28 mouse cellular contexts compared by ENCODE assay signal in genomic region chr6:37751701-37752100, GRCm38 (mm10).
"Had no signal": no experiment of that assay in that cellular context is flagged by ENCODE, and none has a peak within 500 bp of the region (broad histone marks: within the 10 kb centered on the region; RNA-seq: fewer than 3 reads in every experiment).

No protein-coding gene starts in this region.

- H3K27ac ChIP-seq: left cerebral cortex, adult 2 months; limb, embryonic 10.5 days; limb, embryonic 12.5 days; limb, embryonic 13.5 days; limb, embryonic 15.5 days; liver, embryonic 12.5 days; liver, embryonic 13.5 days; liver, embryonic 14.5 days; liver, embryonic 15.5 days; lung, embryonic 15.5 days; macrophage; midbrain, embryonic 10.5 days; midbrain, embryonic 12.5 days; midbrain, embryonic 13.5 days; midbrain, embryonic 15.5 days; neural tube, embryonic 12.5 days had no signal

- H3K9ac ChIP-seq: limb, embryonic 12.5 days; limb, embryonic 13.5 days; limb, embryonic 15.5 days; liver, embryonic 12.5 days; liver, embryonic 13.5 days; liver, embryonic 14.5 days; liver, embryonic 15.5 days; liver, postnatal 0 days; lung, embryonic 14.5 days; lung, embryonic 15.5 days; midbrain, embryonic 12.5 days; midbrain, embryonic 13.5 days; midbrain, embryonic 15.5 days; neural tube, embryonic 12.5 days had no signal

- H3K4me1 ChIP-seq: limb, embryonic 10.5 days; limb, embryonic 12.5 days; limb, embryonic 13.5 days; limb, embryonic 15.5 days; liver, embryonic 12.5 days; liver, embryonic 13.5 days; liver, embryonic 15.5 days; lung, embryonic 15.5 days; megakaryocyte, embryonic 14.5 days; midbrain, embryonic 12.5 days; midbrain, embryonic 13.5 days; midbrain, embryonic 15.5 days; neural tube, embryonic 12.5 days had no signal

- H3K27me3 ChIP-seq: limb, embryonic 12.5 days; limb, embryonic 13.5 days; limb, embryonic 15.5 days; liver, embryonic 12.5 days; liver, embryonic 13.5 days; liver, embryonic 15.5 days; lung, embryonic 15.5 days; megakaryocyte, embryonic 14.5 days; midbrain, embryonic 12.5 days; midbrain, embryonic 13.5 days; midbrain, embryonic 15.5 days; neural tube, embryonic 12.5 days had no signal

- DNase-seq: left cerebral cortex, postnatal 4 days; liver, embryonic 13.5 days; liver, postnatal 0 days; lung, adult 18-20 months; lung, adult 2 months; lung, embryonic 14.5 days; lung, postnatal 10 days; lung, postnatal 14 days; lung, postnatal 36 days; lung, postnatal 4 days; midbrain, embryonic 14.5 days had no signal

- H3K4me3 ChIP-seq: left cerebral cortex, adult 2 months; limb, embryonic 10.5 days; limb, embryonic 12.5 days; limb, embryonic 13.5 days; limb, embryonic 15.5 days; liver, embryonic 12.5 days; liver, embryonic 13.5 days; liver, embryonic 15.5 days; lung, embryonic 15.5 days; megakaryocyte, embryonic 14.5 days; midbrain, embryonic 10.5 days; midbrain, embryonic 12.5 days; midbrain, embryonic 13.5 days; midbrain, embryonic 15.5 days; myocyte; neural tube, embryonic 12.5 days had no signal

- H3K36me3 ChIP-seq: limb, embryonic 10.5 days; limb, embryonic 12.5 days; limb, embryonic 13.5 days; limb, embryonic 15.5 days; liver, embryonic 12.5 days; liver, embryonic 13.5 days; liver, embryonic 15.5 days; lung, embryonic 15.5 days; midbrain, embryonic 10.5 days; midbrain, embryonic 12.5 days; midbrain, embryonic 13.5 days; midbrain, embryonic 15.5 days; neural tube, embryonic 12.5 days had no signal
